27 mouse cellular contexts compared by ENCODE assay signal in genomic region chr11:95579455-95579854, GRCm38 (mm10). TPM values are rescaled to one million over a fixed set of nuclear protein-coding genes. Genes with fewer than 3 reads are reported as not detected.
"Had no signal": no experiment of that assay in that cellular context is flagged by ENCODE, and none has a peak within 500 bp of the region (broad histone marks: within the 10 kb centered on the region; RNA-seq: fewer than 3 reads in every experiment).

No protein-coding gene starts in this region.

- DNase-seq: gastrocnemius, adult 2 months; gastrocnemius, postnatal 10 days; gastrocnemius, postnatal 25 days; heart, adult 18-20 months; heart, postnatal 14 days; heart, postnatal 36 days; kidney, adult 18-20 months; kidney, adult 8-10 months; kidney, postnatal 10 days; kidney, postnatal 4 days; layer of hippocampus, postnatal 36 days; left cerebral cortex, postnatal 4 days; liver; liver, embryonic 13.5 days had no signal

- ATAC-seq: hindbrain, embryonic 16.5 days; inflammation-experienced regulatory T-cells, adult 6 months; intestine, embryonic 15.5 days; intestine, postnatal 0 days had no signal

- H3K4me3 ChIP-seq: gastrocnemius, adult 2 months; heart, embryonic 13.5 days; heart, embryonic 15.5 days; intestine, embryonic 15.5 days; layer of hippocampus, adult 2 months; liver, embryonic 13.5 days; liver, embryonic 15.5 days had no signal

- H3K36me3 ChIP-seq: heart, embryonic 13.5 days; heart, embryonic 15.5 days; intestine, embryonic 15.5 days; liver, embryonic 13.5 days; liver, embryonic 15.5 days had no signal

- H3K4me2 ChIP-seq: heart, embryonic 11.5 days; heart, embryonic 13.5 days; heart, embryonic 15.5 days; hindbrain, embryonic 14.5 days; intestine, embryonic 15.5 days; liver, embryonic 11.5 days; liver, embryonic 13.5 days; liver, embryonic 15.5 days had no signal

- H3K27ac ChIP-seq: gastrocnemius, adult 2 months; heart, embryonic 13.5 days; heart, embryonic 15.5 days; hindbrain, embryonic 14.5 days; intestine, embryonic 15.5 days; layer of hippocampus, adult 2 months; liver, embryonic 13.5 days; liver, embryonic 15.5 days had no signal

- H3K9ac ChIP-seq: heart, embryonic 13.5 days; heart, embryonic 15.5 days; hindbrain, embryonic 14.5 days; intestine, embryonic 15.5 days; liver, embryonic 13.5 days; liver, embryonic 15.5 days had no signal

- H3K4me1 ChIP-seq: liver, embryonic 15.5 days had no signal

- H3K9me3 ChIP-seq: heart, embryonic 13.5 days; heart, embryonic 15.5 days; intestine, embryonic 15.5 days; liver, embryonic 13.5 days; liver, embryonic 15.5 days had no signal

RNA-seq across cellular contexts. Expression of gene Ngfr, which starts 8.1 kb away (rescaled TPM):
- total RNA-seq: granulocyte monocyte progenitor cell, adult 5-6 weeks; hematopoietic stem cell, adult 5-6 weeks had no signal
- polyA plus RNA-seq: inflammation-experienced regulatory T-cells, adult 6 months had no signal
